Mouse (Mus musculus) v-Abl transformed pro-B cells (cell line): Measurements from ENCODE around the gene Ehbp1l1.

ENCODE experiments used
- in situ Hi-C, 2 experiments: fragments of 400-800 bp; cut with MboI; formaldehyde crosslinking; loops; one replicate each; pipeline ENCODE4 v1.15.1; 2025; ENCODE audit not compliant: unreplicated experiment in 2 of 2

Gene Ehbp1l1

DNA sequence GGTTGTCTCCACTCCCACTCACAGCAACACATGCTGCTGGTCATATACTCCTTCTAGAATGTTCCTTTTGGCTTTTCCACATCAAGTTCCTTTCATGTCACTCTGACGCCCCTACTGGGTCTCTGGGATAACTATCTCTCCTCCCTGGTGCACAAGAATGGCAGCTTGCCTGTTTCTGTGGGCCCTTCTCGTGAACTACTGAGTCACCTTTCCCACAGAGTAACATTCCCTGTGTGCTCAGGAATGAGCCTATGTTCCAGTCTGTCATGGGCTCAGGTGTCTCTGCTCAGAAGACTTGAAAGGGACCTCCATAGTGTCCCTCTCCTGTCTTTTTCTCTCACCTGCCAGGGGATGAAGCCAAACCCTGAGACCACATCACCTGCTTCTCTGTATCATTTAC, 13.3 kb upstream of the Ehbp1l1 start:
- in situ Hi-C loops, result loop anchor here in 1 of 2 experiments (10.0 kb wide), 1 partner anchor 345 kb away; the partner anchor contains the start of genes Cdca5, Gm28374, Tmem262 and Zfpl1

DNA sequence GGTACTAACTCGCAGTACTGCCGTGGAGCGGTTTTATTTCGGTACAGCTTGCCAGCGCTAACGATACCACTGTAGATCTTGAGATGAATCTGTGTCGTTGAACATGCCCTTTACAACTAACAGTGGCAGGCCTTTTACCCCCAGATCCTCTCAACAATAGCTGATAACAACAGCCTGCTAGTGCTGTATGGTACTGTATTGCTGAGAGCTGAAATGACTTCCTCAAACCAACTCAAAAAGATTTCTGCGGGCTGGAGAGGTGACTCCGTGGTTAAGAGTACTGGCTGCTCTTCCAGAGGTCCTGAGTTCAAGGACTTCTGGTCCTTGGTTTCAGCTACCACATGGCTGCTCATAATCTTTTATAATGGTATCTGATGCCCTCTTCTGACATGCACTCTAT, 8.2 kb upstream of the Ehbp1l1 start:
- in situ Hi-C loops, result loop anchor here (5.0 to 10.0 kb wide), 2 partner anchors 38 to 350 kb away; partner anchors contain the start of genes Cdca5 (in 1 of the 2), Gm28374 (in 1 of the 2), Scyl1 (in 1 of the 2) and Tmem262 (in 1 of the 2)

DNA sequence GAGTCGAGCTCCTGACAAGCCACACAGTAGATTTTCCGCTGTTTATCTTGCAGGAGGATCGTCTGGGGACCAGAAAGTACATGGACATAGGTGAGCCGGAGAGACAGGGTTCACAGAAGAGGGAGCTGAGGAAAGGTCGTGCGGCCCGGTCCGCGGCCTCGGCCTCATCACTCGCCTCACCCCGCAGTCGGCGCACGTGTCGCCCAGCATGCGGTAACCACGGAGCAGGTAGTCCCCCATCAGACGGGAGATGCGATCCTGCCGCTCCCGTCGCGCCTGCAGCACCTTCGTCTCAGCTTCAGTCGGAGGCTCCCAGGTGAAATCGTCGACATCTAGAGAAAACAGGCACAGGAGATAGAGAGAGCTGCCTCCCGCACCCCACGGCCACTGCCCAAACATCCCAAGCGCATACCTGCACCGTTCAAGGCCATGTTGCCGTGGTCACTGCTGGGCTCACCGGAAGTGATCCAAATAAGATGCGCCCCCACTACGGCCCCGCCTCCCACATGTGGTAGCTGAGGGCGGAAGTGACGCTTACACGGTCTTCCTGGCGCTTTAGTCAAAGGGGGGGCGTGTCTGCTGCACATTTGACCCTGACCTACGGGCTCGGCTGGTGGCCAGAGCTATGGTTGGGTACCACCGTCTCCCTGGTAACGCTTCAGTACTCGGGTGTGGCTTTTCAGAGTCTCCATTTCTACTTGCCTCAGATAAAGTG, 5.3 kb upstream of the Ehbp1l1 start:
- in situ Hi-C loops, result loop anchor here (5.0 to 10.0 kb wide), 2 partner anchors 41 to 353 kb away; partner anchors contain the start of genes Cdca5 (in 1 of the 2), Gm28374 (in 1 of the 2), Scyl1 (in 1 of the 2) and Tmem262 (in 1 of the 2)

DNA sequence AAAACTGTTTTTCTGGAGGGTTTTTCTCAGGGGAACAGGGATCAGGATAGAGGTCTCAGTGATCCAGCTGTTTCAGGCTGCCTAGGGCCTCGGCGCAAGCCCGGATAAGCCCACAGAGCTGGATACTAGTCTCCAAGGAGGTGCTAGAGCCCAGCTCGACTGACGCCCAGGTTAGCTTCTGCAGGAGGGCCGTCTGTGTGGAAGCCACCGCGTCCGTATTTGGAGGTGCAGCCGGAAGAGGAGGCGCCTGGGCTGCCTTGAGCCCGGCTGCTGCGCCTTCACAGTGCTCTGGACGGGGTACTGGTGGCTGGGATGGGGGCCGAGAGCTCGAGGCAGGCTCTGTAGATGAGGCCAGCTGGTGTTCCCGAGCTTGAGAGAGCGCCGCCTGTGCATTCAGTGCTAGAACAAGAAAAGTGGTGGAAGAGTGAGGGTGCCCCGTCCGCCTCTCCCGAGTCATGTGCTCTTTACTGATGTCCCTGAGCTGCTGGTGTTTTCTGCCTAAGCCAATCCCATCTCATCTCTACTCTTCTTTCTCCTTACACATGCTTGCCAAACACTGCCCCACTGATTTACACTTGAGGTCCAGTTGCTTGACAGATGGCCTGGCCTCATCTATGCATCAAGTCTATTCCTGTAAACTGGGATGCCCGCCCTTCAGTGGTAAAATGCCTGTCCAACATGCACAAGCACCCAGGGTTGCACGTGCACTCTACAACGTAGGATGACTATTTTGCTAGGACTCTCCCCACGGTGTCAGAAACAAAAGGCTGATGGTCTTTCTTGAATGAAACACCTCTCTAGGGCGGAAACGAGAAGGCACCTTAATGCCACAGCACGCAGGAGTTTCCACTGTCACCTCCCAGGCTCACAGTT, 4.4 kb upstream of the Ehbp1l1 start:
- in situ Hi-C loops, result loop anchor here (5.0 to 10.0 kb wide), 2 partner anchors 42 to 354 kb away; partner anchors contain the start of genes Cdca5 (in 1 of the 2), Gm28374 (in 1 of the 2), Scyl1 (in 1 of the 2) and Tmem262 (in 1 of the 2)

DNA sequence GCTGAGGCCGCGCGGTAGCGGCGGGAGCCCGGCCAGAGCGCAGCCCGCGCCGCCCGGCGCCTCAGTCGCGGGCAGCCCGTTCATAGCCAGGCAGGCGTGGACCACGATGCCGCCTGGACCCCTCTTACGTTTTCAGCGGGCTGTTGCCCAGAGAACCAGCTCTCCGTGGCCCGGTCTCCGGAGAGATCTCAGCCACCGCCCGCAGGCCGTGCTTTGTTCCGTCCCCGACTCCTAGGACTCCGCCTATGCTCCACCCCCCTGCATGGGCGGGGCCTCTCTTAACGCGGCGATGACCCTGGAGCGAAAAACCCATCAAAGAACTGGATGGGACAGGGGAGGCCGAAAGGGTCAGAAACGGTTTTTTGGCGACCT, 3.3 kb upstream of the Ehbp1l1 start, which contains the start of gene Fam89b:
TSS of gene Fam89b (minus strand) at position 210 of the 372 bp plus-strand sequence.
- in situ Hi-C loops, result no loop called here

- in situ Hi-C loops, result no loop called here
These were observed 2.7 kb upstream of the Ehbp1l1 start for GRCm38 (mm10) chr19:5728631-5729443.

DNA sequence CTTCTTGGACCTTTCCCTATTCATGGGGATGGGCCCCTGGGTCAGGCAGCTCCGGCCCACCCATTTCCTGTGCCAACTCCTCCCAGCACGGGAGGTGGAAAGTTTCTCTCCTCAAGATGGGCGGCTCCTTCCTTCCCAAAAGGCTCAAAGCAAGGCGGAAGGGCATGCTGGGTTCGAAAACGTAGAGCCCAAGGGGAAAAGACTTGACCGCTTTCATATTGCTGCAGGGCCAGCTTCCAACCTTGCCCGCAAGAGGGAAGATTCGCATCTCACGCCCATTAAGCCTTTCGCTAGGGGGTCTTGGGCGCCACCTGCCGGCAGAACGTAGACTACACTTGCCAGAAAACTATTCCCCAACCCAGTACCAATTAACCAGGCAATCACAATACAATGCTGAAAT, 1.6 kb upstream of the Ehbp1l1 start:
- in situ Hi-C loops, result no loop called here

DNA sequence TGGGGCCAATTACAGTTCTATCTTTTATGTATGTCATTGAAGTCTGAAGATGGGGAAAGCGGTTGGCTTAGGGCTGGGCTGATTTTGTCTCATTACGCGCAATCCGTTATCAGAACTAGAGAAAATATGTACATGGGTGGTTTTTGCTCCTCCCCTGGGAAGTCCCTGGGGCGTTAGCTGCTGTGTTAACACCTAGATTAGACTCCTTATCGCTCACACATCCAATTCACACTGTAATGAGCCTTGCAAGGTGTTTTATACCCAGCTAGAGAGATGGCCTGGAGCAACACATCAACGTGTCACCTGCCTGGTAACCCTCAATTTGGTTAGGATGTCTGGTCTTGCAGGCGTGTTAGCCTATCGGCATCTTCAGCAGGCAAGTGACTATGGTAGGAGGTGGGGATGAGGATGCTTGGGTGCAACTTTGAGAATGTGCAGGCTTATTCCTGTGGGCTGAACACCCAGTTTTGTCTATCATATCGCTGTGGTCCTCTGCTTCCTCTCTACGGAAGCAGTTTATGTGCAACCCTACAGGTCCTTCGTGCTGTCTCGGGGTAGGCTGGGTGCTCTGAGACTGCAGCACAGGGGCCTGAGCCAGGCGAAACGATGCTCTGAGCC, 953 bp upstream of the Ehbp1l1 start:
- in situ Hi-C loops, result no loop called here

DNA sequence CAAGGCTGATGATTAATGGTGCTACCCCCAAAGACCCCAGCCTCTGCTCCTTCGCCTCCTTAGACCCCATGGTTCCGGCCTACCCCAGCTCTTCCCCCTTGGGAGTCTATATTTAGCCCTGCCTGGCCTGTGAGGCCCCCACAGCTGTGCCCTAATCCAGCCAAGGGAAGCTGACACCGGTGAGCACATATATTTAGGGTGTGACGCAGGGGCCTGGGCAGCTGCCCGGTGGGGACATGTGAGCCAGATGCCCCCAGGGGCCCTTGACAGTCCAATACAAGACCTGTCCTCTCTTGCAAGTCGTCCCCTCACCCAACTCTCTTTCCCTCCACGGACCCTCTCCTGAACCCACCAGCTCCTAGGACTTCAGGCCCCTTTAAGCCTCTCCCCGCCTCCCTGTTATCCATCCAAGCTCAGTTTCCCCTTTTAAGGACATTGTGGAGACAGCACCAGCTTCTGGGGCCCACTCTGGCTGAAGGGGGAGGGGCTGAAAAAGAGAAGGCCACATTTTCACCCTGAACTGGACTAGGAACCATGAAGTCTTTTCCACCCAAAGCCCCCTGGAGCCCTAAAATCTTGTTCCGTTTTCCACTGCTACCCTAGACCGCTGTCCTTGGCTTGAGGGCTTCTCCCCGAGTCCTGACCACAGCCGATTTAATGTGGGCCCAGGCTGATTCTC, 949 bp downstream of the Ehbp1l1 start:
- in situ Hi-C loops, result no loop called here

GRCm38 (mm10) chr19:5724549-5724941, 1.6 kb downstream of the Ehbp1l1 start:
- in situ Hi-C loops, result no loop called here

- in situ Hi-C loops, result no loop called here
These were observed 2.1 kb downstream of the Ehbp1l1 start for GRCm38 (mm10) chr19:5723934-5724548.

GRCm38 (mm10) chr19:5722848-5723425, 3.2 kb downstream of the Ehbp1l1 start:
- in situ Hi-C loops, result no loop called here

DNA sequence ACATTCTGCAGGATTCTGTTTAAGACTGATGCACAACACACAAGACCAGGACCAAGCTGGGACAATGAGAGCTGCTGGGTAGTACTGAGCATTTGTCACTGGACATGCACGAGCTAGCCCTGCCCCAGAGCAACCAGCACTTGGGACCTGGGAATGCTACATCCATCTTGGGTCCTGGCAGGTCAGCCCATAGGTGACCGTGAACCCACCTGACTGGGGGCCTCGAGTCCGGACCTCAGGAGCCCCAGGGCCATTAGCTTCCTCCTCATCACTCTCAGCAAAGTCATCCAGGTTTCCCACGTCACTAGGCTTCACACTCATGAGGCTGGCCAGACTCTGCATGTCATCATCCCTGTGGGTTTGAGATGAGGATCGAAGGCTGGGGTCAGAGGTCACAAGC, 4.9 kb downstream of the Ehbp1l1 start:
- in situ Hi-C loops, result no loop called here

DNA sequence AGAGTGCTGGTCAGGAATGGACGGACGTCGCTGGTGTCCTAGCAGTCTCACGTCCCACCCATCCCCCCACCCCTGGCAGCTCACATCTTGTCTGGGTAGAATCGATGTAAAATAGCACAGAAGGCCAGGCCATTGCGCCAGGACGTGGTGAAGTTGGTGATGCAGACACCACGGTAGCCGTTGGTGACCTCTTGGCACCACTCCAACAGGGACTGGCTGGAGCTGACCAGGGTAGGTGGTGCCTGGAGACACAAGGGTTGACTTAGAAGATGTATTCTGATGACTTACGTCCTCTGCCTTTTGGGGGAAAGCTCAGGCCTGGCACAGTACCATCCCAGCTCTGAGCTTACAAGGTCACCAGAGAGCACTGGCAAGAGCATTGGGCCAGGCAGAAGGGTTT, 9.2 kb downstream of the Ehbp1l1 start:
- in situ Hi-C loops, result no loop called here

GRCm38 (mm10) chr19:5715793-5716688, 10.1 kb downstream of the Ehbp1l1 start:
- in situ Hi-C loops, result no loop called here

DNA sequence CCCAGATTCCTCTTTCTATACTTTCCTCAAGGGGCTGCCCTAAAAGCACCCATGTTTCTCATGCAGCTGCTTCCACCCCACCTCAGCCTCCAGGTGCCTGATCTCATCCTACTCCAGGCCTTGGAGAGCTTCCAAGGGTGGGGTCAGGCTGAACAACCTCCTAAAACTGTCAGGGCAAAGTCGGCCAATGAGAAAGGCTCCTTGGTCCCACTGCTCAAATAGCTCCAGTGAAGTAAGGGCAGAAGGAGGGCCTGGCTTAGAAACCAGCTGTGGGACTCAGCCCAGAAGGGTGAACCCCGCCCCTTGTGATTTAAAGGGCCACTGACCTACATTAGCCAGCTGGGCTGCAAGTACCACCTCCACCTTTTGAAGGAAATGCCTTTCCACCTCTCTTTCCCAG, 12.4 kb downstream of the Ehbp1l1 start:
- in situ Hi-C loops, result no loop called here

GRCm38 (mm10) chr19:5713255-5713654, 12.9 kb downstream of the Ehbp1l1 start:
- in situ Hi-C loops, result no loop called here
